Mouse (Mus musculus) megakaryocyte, embryonic 14.5 days (primary cell): ENCODE measurements around the gene Inpp4b. TPM values are rescaled to one million over a fixed set of nuclear protein-coding genes. Genes with fewer than 3 reads are reported as not detected.

Experiments used
- H3K27me3 ChIP-seq: replicated peaks from 2 replicates; pipeline ENCODE3; 2012; ENCODE audit warnings: inconsistent platforms
- H3K36me3 ChIP-seq: replicated peaks from 2 replicates; pipeline ENCODE3; 2012; ENCODE audit warnings: low read length, inconsistent platforms, mixed read lengths
- H3K4me1 ChIP-seq: 2 replicates; pipeline ENCODE4 v1.6.1; 2012; ENCODE audit warnings: inconsistent platforms
- H3K4me3 ChIP-seq: replicated peaks from 2 replicates; pipeline ENCODE3; 2012; ENCODE audit warnings: moderate library complexity, mild to moderate bottlenecking, inconsistent platforms
- H3K9me3 ChIP-seq: 2 replicates; pipeline ENCODE4 v1.6.1; 2012; ENCODE audit warnings: inconsistent platforms
- FLI1 ChIP-seq: IDR thresholded peaks from 2 replicates; pipeline ENCODE4 v1.6.1; 2012; ENCODE audit warnings: low read length, inconsistent platforms, mixed read lengths
- GATA1 ChIP-seq: IDR thresholded peaks from 3 replicates; pipeline ENCODE4 v1.6.1; 2012; ENCODE audit warnings: mixed read lengths, low read length, inconsistent platforms, borderline replicate concordance
- polyA plus RNA-seq: library from polyadenylated mRNA; stranded (reverse); fragments of >175 nt; gene quantifications from 2 replicates; pipeline ENCODE4 v1.2.3, GENCODE M21; 2012; ENCODE audit warnings: low replicate concordance; ENCODE audit not compliant: insufficient read depth

Inpp4b gene
- polyA plus RNA-seq, 1 experiment, result 1.1 TPM

DNA sequence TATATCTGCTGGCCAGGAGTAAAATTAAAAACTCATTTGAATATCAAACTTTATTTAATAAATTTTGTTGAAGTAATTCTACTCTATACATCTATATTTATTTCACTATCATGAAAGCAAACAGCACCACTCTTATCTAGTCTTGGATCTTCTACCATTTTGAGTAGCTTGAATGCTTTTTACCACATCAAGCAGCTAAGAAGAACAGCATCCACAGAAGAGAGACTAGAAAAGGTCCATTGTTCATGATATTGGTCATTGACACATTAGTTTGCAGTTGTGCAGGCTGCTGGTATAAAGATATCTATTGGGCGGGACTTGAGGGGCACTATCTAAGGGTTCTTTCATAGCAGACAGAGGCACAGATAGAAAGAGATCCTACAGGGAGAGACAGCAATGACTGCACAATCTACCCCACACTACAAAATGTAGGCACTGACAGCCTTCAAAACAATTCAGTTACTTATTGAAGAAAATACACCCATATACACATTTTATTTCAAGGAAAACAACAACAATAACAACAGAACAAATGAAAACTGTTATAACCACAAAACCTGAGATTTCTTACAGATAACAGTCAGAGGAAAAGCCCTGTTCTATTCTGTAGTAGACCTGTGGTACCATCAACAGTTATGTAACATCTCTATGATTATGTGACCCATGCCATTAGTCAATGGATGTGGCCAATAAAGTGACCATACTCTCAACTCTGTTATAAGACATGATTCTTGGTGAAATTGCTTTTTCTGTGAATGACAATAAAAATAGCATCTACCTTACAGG lies 230.2 kb downstream of the Inpp4b start:
- Histone ChIP-seq H3K27me3 (no peaks in the 10 kb centered on the region), H3K4me3 (no peak overlapping the region), H3K4me1 (peaks cover 20% of the 10 kb centered on the region), H3K9me3 (no peaks in the 10 kb centered on the region), H3K36me3 (peaks cover 4% of the 10 kb centered on the region)
- TF ChIP-seq GATA1, result no peak
- no peak for TF ChIP-seq FLI1

GRCm38 (mm10) chr8:81575268-81575917 lies 233.0 kb downstream of the Inpp4b start:
- H3K4me3 ChIP-seq, result no peak overlapping the region
- H3K36me3 ChIP-seq, result peaks cover 11% of the 10 kb centered on the region
- no peaks in the 10 kb centered on the region for H3K27me3 ChIP-seq
- TF ChIP-seq GATA1 (no peak), FLI1 (no peak)
- no peaks in the 10 kb centered on the region for H3K9me3 ChIP-seq
- peaks cover 4% of the 10 kb centered on the region; the same call in 1 of the 2 replicates for H3K4me1 ChIP-seq

DNA sequence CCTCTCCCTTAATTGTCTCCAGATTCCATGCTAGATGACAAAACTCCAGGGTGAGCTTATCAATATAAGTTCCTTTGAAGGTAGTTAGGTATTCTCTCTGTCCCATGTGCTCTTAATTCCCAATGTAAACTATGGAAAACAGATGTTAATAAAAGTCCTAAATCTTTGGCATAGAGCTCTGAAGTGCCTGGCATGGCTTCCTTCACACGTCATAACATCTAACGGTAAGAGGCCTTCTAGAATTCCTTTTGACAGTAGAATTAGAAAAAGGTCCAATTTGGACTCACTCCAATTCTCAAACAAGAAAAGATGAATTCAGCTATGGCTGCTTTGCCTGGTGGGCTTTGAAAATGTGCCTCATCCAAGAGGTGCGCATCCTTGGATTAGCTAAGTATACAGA lies 236.6 kb downstream of the Inpp4b start:
- Histone ChIP-seq H3K9me3 (no peaks in the 10 kb centered on the region), H3K4me3 (no peak overlapping the region), H3K27me3 (no peaks in the 10 kb centered on the region), H3K4me1 (peaks cover 19% of the 10 kb centered on the region), H3K36me3 (peaks cover 17% of the 10 kb centered on the region)
- TF ChIP-seq GATA1, result no peak
- no peak for TF ChIP-seq FLI1

DNA sequence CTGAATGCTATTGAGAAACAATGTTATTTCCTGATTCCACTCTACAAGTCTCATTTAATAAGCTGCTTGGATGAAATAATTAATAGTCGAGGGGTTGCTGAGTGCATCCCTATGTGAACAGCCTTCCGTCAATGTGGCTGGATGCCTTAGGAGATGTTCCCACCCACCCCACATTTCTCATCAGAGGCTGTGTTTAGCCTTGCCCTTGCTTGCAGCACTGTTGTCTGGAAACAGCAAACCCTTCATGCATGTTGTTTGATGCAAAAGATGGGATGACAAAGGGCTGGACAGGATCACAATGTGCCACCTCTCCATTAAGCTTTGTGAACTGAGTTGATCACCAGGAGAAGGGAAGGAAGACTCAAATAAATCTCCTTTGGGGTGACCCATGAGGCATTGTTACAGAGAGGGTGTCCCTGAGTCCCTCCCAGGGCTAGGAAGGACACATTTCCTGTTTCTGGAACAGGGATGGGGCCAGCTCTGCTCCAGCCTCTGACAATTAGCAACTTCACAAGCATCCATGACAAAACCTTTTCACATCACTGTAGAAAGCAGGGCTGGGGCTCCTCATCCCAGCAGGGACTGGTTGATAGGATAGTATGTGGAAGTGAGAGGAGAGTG lies 239.6 kb downstream of the Inpp4b start:
- H3K36me3 ChIP-seq, result peaks cover 23% of the 10 kb centered on the region
- H3K9me3 ChIP-seq, result no peaks in the 10 kb centered on the region
- H3K4me1 ChIP-seq, result peaks cover 20% of the 10 kb centered on the region
- no peak overlapping the region for H3K4me3 ChIP-seq
- no peaks in the 10 kb centered on the region for H3K27me3 ChIP-seq
- TF ChIP-seq GATA1, result no peak
- TF ChIP-seq FLI1, result no peak

- H3K4me1 ChIP-seq, result peaks cover 28% of the 10 kb centered on the region
- no peak overlapping the region for H3K4me3 ChIP-seq
- H3K9me3 ChIP-seq, result no peaks in the 10 kb centered on the region
- no peaks in the 10 kb centered on the region for H3K27me3 ChIP-seq
- H3K36me3 ChIP-seq, result peaks cover 21% of the 10 kb centered on the region
- no peak for TF ChIP-seq FLI1
- no peak for TF ChIP-seq GATA1
Measured at GRCm38 (mm10) chr8:81582906-81583305, 240.6 kb downstream of the Inpp4b start.

- peaks cover 14% of the 10 kb centered on the region for H3K36me3 ChIP-seq
- peaks cover 27% of the 10 kb centered on the region for H3K4me1 ChIP-seq
- H3K4me3 ChIP-seq, result no peak overlapping the region
- no peaks in the 10 kb centered on the region for H3K9me3 ChIP-seq
- TF ChIP-seq FLI1 (no peak), GATA1 (no peak)
- H3K27me3 ChIP-seq, result no peaks in the 10 kb centered on the region
Measured at GRCm38 (mm10) chr8:81586783-81587182, 244.4 kb downstream of the Inpp4b start.

DNA sequence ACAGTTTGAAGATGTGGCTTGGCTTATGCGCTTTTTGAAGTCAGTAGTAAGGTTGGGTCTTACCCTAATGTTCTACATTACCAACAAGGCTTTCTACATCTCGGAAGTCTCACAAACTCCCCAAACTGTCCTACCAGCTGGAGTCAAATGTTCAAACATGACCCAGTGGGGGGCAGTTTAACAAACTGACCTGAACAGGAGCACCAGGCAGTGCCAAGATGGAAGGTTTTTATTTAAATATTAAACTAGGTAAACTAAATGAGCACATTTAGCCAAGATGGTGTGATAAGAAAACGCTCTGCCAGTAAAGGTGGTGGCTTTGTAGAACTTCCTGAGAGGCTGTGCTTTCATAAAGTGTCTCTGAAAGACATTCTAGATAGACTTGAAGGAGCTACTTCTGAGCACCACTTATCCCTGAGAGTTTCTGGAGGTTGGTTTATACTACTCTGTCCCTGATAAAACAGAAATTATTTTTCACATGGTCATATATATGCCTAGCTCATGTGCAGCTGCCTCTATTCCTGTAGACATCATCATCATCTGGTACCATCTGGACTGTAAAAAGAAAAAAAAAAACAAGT lies 251.9 kb downstream of the Inpp4b start:
- TF ChIP-seq GATA1, result no peak
- H3K36me3 ChIP-seq, result peaks cover 7% of the 10 kb centered on the region
- H3K27me3 ChIP-seq, result no peaks in the 10 kb centered on the region

DNA sequence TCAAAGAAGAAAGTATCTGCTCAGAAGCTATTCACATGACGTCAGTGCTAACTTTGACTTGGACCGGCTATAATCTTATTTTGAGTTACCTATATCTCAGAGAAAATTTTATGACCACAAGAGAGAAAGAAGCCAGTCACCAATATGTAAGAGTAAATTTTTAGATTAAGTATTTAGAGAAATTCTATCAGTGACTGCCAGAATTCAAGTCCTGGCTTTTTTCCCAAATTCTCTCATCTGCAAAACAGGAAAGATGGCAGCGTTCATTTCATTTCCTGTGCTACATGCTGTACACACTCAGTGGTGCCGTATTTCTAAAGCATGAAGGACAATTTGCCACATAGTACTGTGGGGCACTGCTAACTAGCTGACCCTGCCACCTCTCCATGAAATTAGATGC lies 256.9 kb downstream of the Inpp4b start:
- no peaks in the 10 kb centered on the region for H3K27me3 ChIP-seq
- H3K4me1 ChIP-seq, result peaks cover 13% of the 10 kb centered on the region
- H3K36me3 ChIP-seq, result peaks cover 6% of the 10 kb centered on the region
- H3K9me3 ChIP-seq, result no peaks in the 10 kb centered on the region
- no peak overlapping the region for H3K4me3 ChIP-seq
- TF ChIP-seq GATA1, result no peak
- TF ChIP-seq FLI1, result no peak

More for the DNA sequence above, 251.9 kb downstream of the Inpp4b start:
- H3K4me1 ChIP-seq, result peaks cover 8% of the 10 kb centered on the region
- H3K9me3 ChIP-seq, result no peaks in the 10 kb centered on the region
- H3K4me3 ChIP-seq, result no peak overlapping the region

- TF ChIP-seq FLI1, result no peak
- TF ChIP-seq GATA1, result no peak
- Histone ChIP-seq H3K27me3 (no peaks in the 10 kb centered on the region), H3K36me3 (peaks cover 11% of the 10 kb centered on the region), H3K9me3 (no peaks in the 10 kb centered on the region), H3K4me1 (peaks cover 14% of the 10 kb centered on the region), H3K4me3 (no peak overlapping the region)
Measured at GRCm38 (mm10) chr8:81601136-81601535, 258.8 kb downstream of the Inpp4b start.
